Mouse (Mus musculus) WW6 (cell line): ENCODE results near the gene Dusp23.

Experiments used
- DNase-seq: peaks from one replicate; pipeline ENCODE4 v3.0.0-alpha.2; 2013; ENCODE audit warnings: low read depth, low spot score

Gene Dusp23

DNA sequence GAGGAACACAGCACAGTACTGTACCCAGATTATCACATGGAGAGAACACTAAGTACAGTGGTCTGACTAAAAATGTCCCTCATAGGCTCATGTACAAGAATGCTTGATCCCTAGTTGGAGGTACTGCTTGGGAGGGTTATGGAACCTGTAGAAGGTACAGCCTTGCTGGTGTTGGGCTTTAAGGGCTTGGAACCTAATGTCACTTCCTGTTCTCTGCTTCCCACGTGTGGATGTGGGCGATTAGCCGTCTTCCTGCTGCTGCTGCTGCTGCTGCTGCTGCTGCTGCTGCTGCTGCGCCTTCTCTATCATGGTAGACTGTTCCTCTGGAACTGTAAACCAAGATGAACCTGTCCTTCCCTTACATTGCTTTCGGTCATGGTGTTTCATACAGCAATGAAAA lies 9.2 kb downstream of the Dusp23 start:
- DNase-seq = no peak

DNA sequence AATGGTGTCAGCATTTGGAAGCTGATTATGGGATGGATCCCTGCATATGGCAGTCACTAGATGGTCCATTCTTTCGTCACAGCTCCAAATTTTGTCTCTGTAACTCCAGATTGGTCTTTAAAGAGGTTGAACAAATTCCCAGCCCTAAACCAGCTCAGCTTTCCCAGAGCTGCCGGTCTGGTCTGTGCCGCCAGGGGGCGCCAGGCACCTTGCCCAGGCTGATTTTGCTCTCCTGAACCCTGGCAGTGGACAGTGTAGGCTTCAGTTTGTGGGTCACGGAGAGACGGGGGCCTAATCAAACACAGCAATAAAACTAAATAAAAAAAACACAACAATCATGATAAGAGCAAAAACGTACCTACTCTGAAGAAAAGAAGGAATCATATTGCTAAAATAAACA lies 13.5 kb downstream of the Dusp23 start:
- peak; percentile 29 for DNase-seq

DNA sequence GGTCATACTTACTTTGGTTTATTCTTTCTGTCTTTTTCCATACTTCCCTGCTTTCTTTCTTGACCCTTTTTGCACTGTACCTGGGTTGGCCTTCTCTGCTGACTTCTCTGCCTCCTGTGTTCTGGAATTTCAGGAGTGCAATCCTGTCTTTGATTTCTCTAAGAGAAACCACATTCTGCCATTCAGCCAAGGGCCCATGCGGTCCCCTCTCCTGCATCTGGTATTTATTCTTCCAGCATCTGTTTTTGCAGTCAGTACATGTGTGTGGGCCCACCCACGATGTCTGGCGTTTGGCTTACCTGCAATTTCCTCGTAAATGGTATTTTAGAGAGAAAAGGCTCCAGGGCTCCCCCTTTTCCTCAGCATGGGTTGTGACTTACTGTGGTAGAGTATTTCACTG lies 14.6 kb downstream of the Dusp23 start:
- DNase-seq = no peak

DNA sequence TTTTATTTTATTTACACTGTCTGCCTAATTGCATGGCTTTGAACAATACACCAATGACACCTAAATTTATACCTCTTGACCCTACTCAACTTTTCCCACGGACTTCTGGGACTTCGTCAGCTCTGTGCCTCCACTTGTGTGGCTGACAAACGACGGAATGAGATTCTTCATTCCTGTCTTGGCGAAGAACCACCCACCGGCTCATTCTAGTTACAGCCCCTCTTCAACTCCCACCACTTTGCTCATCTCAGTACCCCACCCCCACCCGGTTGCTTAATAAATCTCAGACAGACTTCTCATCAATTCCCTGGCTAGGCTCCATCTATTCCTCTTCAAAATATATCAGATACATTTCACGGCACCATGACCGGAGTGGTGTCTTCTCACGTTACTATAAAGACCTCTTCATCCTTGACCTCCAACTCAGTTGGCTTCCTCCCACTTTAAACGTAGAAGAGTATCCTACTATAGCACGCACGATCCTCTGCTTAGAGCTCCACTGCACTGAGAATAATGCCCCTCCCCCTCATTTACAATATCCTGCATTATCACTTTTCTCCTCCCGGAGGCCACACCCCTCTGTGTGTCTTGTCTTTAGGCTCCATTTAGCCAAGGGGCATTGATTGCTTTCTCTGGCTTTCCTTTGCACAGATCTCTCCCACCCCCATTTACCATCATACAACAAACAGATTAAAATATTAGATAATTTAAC lies 15.2 kb downstream of the Dusp23 start:
- DNase-seq = no peak

DNA sequence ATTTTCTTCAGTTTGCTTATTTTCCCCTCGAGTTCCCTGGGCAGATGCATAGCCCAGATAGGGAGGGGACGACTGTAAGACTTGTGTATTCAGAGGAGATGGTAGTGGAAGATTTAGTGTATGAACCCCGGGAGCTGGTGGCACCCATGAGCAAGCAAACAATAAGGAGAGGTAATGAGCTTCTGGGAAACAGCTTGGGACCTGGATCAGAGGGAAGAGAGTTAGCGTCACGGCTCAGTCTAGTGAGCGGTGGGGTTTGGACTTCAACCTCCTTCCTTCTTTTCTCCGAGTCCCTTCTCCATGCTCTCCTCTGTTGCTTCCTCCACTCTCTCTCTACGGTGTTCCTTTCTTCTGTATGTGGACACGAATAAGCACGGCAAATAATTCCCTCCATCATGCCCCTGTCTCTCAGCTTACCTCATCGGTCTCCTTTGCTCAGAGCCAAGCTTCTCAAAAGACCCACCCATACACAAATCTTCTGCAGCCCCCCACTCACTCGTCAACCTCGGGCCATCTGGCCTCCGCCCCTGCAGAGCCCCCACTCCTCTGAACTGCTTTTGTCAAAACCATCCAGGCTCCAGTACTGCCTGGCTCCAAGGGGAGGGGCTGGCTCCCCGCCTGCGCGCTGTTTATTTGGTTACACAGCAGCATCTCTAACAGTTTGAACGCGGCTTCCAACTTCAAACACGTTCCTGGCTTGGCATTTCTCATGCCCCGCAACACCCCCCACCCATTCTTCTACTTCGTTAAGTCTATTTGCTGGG lies 16.0 kb downstream of the Dusp23 start:
- no peak for DNase-seq

DNA sequence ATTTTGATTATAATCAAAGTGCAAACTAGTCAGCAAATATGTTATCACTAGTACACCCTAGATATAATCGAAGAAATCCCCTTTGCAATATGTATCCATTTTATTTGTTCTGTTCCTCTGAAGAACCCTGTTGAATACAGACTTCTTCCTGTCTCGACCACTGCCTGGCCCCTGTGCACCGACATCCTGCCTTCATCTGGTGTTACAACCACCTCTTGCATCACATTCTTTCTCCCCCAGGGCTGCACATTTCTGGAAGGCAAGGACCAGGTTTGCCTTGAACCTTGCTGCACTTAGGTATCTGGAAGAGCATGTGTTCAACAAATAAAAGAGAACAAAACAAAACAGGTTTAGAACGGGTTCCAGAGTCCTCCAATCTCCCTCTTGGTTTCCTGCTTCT lies 17.4 kb downstream of the Dusp23 start:
- no peak for DNase-seq

DNA sequence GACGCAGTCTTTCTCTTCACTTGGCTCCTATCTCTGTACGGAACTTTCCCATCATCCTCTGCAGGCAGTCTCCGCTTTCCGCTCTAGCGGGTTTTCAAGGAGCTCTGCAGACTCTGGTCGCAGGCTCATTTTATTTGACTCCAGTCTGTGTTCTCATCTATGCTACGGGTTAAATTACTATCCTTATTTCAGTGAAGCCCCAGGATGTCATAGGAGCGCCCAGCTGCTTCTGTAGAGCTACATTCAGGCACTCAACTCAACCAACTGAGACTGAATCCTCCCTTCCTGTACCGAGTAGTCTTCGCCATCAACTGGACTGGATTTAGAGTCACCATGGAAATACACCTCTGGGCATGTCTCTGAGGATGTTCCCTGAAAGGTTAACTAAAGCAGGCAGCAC lies 18.1 kb downstream of the Dusp23 start:
- DNase-seq = no peak

DNA sequence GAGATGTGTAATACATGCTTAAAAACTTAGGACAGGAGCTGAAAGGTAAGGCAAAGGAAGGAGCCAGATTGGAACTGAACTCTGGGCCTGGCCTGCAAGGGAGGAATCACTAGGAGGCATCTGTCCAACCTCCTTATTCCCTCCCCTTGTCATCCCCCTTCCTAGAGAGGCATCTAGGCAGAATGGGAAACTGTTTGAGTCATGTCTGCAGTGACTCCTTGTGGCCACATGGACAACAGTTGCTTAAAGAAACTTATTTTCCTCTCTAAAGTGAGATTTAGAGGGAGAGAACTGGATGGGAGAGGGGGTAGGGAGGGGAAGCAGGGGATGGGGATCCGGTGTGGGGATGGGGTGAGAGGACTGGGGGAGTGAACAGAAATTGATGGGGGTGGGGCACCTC lies 20.0 kb downstream of the Dusp23 start:
- DNase-seq = no peak

DNA sequence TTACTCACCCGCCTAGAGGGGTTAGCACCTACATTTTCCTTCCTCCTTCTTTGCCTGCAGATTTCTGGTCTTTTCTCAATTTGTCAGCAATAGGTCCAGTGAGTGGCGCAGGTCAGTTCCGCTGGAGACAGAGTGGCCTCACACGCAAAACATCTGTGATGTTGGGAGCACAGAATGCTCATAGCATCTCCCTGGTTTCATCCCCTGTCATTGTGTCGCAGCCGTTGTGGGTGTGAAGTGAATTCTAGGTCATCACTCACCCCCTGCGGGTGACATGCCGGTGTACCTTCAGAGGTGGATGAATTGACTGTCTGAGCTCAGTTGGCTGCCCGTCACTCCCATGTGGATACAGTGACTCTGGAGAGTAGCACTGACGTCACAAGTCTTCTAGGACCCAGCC lies 21.5 kb downstream of the Dusp23 start:
- no peak for DNase-seq

DNA sequence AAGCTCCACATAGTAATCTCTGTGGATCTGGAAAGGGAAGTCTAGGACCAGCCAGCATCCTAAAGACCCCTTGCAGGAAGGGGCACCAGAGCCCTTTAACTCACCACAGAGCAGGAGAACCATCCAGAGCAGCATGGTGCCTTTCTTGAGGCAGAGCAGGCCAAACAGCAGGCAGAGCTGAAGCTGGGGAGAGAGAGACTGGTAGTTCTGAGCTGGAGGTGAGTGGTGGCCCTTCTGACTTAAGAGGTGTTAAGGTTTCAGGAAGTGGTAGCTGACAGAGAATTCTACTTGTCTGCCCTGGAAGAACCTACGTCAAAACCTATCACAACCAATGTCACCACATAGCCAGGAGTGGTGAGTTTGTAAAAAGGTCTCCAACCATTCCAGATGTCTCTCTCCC lies 30.4 kb downstream of the Dusp23 start, which contains the start of gene Fcrl6:
Gene Fcrl6, minus strand, starts transcription at position 226 of the 400 bp plus-strand sequence.
- DNase-seq = no peak

DNA sequence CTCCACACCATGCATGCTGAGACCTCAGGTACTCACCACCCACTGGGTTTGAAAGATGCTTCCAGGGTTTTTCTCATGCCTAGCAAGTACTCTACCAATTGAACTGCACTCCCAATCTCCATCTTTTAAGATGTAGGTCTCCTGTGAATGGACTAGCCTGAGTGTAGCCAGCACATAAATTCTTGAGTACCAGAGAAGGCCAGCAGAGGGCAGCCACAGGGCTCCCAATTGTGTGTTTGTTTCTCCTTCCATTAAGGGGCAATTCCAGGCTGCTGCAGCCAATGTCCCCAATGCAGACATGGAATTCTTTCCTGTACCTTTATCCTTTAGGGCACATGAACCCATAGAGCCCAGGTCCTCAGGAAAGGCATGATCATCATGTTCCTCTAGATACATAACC lies 38.3 kb downstream of the Dusp23 start:
- DNase-seq = peak; percentile 9

DNA sequence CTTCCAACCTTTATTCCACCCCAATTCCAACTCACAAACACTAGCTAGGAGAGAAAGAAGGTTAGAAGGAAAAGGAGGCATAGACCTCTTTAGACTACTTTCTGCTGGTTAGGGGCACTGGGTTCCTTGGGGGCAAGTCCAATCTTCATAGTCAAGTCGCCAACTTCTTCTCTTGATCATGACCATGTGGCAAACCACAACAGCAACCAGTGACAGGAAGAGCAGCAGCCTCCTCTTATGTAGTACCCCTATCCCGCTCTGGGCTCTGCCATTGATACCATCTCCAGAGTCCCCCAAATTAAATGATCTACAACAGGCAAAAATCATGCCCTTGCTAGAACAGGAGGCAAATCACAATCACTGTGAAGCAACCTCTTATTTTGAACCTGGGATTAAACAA lies 38.8 kb downstream of the Dusp23 start:
- no peak for DNase-seq

DNA sequence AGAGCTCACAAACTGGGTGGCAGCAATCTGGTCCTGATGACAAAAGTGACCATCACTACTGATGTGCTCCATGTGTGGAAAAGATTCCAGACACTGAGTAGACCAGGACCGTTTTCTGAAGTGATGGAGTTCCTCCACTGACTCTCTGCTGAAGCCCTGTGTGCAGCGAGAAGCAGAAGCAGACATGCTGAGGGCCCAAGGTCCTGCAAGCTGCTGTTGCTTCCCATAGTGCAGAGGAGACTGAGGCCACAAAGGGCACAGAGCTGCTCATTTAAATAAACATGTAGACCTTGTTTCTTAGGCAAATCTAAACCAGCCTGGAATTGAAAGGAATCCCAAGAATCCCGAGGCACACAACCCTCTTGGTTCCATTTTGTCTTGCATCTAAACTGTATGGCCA lies 39.4 kb downstream of the Dusp23 start:
- no peak for DNase-seq

DNA sequence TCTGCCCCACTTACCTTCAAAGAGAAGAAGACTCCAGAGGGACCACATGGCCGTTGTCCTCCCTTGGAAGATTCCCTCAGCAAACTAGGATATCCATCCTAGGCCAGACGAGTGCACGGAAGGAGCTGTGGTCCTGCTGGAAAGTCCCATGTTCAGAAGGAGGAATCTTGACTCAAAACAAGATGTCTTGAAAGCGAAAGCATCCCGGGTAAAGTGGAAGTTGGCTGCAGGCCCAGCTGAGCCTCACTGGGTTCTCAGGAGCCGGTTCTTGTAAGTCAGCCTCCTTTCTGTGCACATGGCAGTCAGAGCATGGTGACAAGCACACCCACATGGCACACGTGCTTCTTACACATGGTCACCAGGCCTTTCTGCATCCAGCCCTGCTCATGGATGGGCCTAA lies 42.4 kb downstream of the Dusp23 start, which contains the start of gene Slamf8:
Gene Slamf8, minus strand, starts transcription at position 184 of the 400 bp plus-strand sequence.
- no peak for DNase-seq

DNA sequence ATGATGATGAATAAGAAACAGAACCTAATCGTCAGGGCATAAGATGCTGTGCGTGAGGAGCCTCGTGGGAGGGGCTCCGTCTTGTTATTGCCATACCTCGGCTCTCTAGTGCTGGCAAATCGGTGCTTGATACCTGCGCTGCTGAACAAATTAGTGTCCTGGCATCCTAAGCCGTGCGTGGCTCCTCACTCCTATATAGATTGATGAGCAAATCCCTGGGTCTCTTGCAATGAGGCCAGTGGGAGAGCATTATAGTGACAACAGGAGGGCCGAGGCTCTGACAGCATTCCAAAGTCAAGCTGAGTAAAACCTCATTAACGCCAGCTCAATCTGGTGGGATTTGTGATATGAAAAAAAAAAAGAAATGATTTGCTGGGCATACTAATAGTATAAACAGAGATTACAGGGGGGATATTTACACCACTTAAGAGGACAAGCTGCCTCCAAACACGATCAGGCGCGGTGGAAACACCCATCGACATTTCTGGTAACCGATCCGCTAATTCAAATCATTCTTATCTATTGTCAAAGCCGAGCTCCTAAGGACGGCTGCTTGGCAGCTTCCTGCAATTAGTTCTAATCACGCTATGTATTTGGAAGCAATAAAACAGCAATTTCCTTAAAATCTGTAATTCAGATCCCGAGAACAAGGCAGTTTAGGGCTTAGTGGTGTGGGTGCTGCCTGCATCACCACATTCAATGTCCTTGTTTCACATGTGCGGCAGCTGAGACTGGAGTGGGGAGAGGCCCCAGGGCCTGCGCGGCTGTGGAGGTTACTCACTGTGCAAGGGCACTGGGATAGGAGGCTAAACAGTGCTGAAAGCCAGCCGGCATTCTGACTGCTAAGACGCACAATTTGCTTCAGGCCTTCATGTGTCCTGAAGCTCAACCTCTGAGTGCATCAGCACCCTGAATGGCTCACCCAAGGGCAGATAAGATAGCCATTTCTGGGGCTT lies 46.9 kb downstream of the Dusp23 start:
- no peak for DNase-seq

DNA sequence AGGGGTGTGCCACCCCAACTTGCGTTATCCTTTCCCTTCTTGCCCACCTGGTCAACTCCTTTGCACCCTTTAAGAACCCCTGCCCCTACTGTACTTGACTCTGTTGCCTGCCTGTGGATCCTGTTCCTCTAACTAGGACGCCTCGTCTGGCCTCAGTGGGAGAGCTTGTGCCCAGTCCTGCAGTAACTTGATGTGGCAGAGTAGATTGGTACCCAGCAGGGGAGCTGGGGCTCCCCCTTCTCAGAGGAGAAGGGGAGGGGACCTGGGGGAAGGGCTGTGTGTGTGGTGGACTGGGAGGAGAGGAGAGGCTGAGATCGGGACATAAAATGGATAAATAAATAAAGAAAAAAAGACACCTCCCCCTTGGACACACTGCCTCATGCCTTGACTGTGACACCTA lies 47.7 kb downstream of the Dusp23 start:
- no peak for DNase-seq

DNA sequence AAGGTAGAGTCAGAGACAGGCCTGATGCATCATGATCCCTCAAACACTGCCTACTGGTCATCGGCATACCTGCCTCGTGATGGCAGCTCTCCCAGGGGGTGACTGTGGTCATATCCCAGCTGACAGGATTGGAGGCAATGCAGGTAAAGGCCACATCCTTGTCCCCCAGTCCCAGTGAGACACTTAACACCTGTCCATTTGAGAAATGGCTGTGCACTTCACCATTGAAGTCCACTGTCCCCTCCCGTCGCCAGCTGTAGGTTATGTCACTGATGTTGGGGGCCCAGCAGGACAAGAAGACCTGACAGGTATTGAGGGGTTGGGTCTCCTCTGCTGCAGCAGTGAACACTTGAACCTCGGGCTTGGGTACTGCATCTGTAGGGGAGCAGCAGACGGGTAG lies 48.5 kb downstream of the Dusp23 start:
- DNase-seq = no peak

DNA sequence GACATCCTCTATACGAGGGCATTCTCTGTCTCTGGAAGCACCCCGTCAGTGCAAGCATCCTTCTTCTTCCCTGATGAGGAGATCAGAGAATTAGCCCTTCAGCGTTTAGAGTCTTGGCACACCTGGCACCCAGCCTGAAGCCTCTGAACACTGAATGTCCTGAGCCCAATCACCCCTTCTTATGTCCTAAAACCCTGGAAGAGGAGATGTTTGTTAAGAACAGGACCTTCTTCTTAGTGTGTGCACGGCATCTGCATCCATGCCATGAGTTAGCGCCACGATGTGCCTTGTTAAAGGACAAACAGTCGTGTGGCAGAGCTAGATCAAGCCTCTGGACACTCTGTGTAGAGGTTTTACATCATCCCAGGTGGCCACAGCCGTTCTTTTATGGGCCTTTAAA lies 50.3 kb downstream of the Dusp23 start:
- DNase-seq = no peak
